Mouse (Mus musculus): Measurements from ENCODE around the gene Atg14. TPM values are rescaled to one million over a fixed set of nuclear protein-coding genes. Genes with fewer than 3 reads are reported as not detected.

Atg14 gene
- polyA plus RNA-seq, 1 experiment from 2014 or later: 8.0 TPM

DNA sequence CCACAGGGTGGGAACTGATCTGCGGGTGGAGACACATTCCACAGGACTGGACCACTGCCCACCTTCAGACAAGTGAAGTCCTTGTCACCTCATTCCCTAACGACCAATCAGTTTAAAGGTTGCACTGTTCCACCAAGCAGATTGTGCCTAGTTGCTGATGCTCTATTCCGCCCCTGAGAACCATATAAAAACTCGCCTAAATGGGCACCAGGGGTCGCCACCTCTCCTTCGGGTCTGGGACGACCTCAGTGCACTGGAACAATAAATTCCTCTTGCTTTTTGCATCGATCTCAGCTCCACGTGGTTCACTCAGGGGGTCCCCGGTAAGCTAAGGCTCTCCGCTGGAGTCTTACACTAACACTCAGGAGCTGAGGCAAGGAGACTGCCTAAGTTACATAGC is 4.3 kb upstream of the Atg14 start:
- H3K27me3 ChIP-seq (replicated peaks): peaks cover 3% of the 10 kb centered on the region; the same call in 1 of the 2 replicates
- H3K36me3 ChIP-seq: no peaks in the 10 kb centered on the region
- no peak overlapping the region for H3K4me2 ChIP-seq
- no peak overlapping the region for H3K9ac ChIP-seq
- no peak overlapping the region for H3K27ac ChIP-seq
- WGBS (ENCODE audit: insufficient replicate concordance): 61% methylated on average over 11 of the region's 11 CpGs
- H3K4me1 ChIP-seq: no peaks in the 10 kb centered on the region
- no peak overlapping the region for H3K4me3 ChIP-seq
- H3K9me3 ChIP-seq (replicated peaks): no peaks in the 10 kb centered on the region
- ATAC-seq: no peak

- WGBS (ENCODE audit: insufficient replicate concordance): 60% methylated on average over 4 of the region's 4 CpGs
These were observed 2.3 kb upstream of the Atg14 start for GRCm38 (mm10) chr14:47572707-47573106.

GRCm38 (mm10) chr14:47567962-47568652 is 2.3 kb downstream of the Atg14 start:
- peak overlapping the region; percentile 50 for H3K27ac ChIP-seq
- under 1% methylated on average over 46 of the region's 46 CpGs for WGBS (ENCODE audit: insufficient replicate concordance)

More at GRCm38 (mm10) chr14:47572707-47573106, 2.3 kb upstream of the Atg14 start:
- Histone ChIP-seq H3K36me3 (no peaks in the 10 kb centered on the region), H3K9me3 (replicated peaks) (no peaks in the 10 kb centered on the region), H3K27ac (no peak overlapping the region), H3K4me3 (no peak overlapping the region), H3K4me1 (peaks cover 11% of the 10 kb centered on the region), H3K4me2 (no peak overlapping the region), H3K27me3 (replicated peaks) (peaks cover 3% of the 10 kb centered on the region; the same call in 1 of the 2 replicates), H3K9ac (no peak overlapping the region)
- ATAC-seq: no peak

DNA sequence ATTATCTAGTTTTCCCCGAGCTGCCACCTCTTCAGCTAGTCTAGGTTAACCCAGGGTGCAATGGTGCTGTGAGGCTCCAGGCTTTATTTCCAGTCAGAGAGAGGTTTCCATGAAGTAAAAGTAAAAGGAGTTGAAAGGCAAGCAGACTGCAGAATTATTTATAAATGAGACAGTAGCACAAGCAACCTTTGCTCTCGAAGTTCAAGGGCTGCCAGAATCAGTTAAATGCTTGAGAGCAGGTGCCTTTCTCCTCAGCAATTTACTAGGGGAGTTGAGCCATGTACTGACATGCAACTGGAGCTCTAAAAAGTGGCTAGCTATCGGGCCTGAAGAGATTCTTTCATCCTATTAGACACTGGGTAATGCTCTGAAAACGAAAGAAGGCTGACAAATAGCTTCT is 7.3 kb downstream of the Atg14 start:
- ATAC-seq: no peak
- Histone ChIP-seq H3K27me3 (replicated peaks) (no peaks in the 10 kb centered on the region), H3K9ac (no peak overlapping the region), H3K4me3 (no peak overlapping the region), H3K4me1 (peaks cover 13% of the 10 kb centered on the region), H3K36me3 (peaks cover 15% of the 10 kb centered on the region), H3K4me2 (no peak overlapping the region), H3K9me3 (replicated peaks) (no peaks in the 10 kb centered on the region), H3K27ac (no peak overlapping the region)
- 60% methylated on average over 4 of the region's 4 CpGs for WGBS (ENCODE audit: insufficient replicate concordance)

More at GRCm38 (mm10) chr14:47567962-47568652, 2.3 kb downstream of the Atg14 start:
- peak overlapping the region; percentile 78 for H3K9ac ChIP-seq
- peak overlapping the region; percentile 87 for H3K4me2 ChIP-seq
- H3K9me3 ChIP-seq (replicated peaks): no peaks in the 10 kb centered on the region
- H3K27me3 ChIP-seq (replicated peaks): no peaks in the 10 kb centered on the region
- peak; percentile 98 for ATAC-seq
- H3K4me3 ChIP-seq: peak overlapping the region; percentile 82
- peaks cover 22% of the 10 kb centered on the region for H3K4me1 ChIP-seq
- no peaks in the 10 kb centered on the region for H3K36me3 ChIP-seq

DNA sequence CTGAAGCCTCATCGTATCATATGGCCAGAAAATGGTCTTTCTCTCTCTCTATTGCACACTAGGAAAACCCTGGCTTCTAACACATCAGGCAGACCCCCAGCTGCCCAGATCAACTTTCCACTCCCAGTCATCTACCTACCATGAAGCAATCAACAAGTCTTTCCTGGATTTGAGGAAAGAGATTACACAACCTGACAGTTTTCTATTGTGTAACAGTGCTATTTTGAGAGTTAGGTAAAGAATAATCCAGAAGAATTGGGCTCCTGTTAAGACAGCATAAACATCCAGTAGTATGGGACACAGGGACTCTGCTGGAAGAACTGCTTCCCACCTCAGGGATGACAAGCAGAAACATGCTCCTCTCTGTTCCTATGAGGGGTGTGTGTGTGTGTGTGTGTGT is 7.9 kb downstream of the Atg14 start:
- ATAC-seq: no peak
- H3K27ac ChIP-seq: no peak overlapping the region

DNA sequence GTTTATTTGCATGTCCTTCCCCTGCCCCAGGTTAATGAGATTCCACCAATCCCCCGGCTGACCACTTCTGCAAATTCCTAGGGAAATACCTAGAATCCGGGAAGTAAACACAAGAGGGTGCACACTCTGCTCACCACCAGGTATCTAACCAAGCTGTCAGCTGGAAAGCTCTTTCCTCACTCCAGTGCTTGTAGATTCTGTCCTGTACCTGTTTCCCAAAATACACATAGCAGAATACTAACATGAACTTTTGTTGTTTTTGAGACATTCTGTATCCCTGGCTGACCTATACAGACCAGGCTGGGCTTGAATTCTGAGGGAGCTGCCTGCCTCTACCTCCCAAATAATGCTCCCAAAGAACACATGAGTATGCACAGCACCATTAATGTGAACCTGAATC is 9.7 kb downstream of the Atg14 start:
- no peak overlapping the region for H3K9ac ChIP-seq
- peaks cover 33% of the 10 kb centered on the region for H3K36me3 ChIP-seq
- 0 out of 2 replicates have a peak, but pooled peaks cover 1% of the 10 kb centered on the region for H3K4me1 ChIP-seq
- no peaks in the 10 kb centered on the region for H3K27me3 ChIP-seq (replicated peaks)
- no peak for ATAC-seq
- WGBS (ENCODE audit: insufficient replicate concordance): 67% methylated on average over 2 of the region's 2 CpGs
- no peak overlapping the region for H3K27ac ChIP-seq
- H3K4me2 ChIP-seq: no peak overlapping the region
- H3K4me3 ChIP-seq: no peak overlapping the region
- H3K9me3 ChIP-seq (replicated peaks): no peaks in the 10 kb centered on the region

More for the DNA sequence above, 7.9 kb downstream of the Atg14 start:
- peaks cover 9% of the 10 kb centered on the region for H3K4me1 ChIP-seq
- no peaks in the 10 kb centered on the region for H3K9me3 ChIP-seq (replicated peaks)
- H3K4me3 ChIP-seq: no peak overlapping the region
- peaks cover 20% of the 10 kb centered on the region for H3K36me3 ChIP-seq
- H3K4me2 ChIP-seq: no peak overlapping the region
- H3K9ac ChIP-seq: no peak overlapping the region
- no peaks in the 10 kb centered on the region for H3K27me3 ChIP-seq (replicated peaks)
- whole genome bisulfite sequencing (ENCODE audit: insufficient replicate concordance): 85% methylated on average over 1 of the region's 1 CpGs

GRCm38 (mm10) chr14:47555225-47555624 is 15.2 kb downstream of the Atg14 start:
- Histone ChIP-seq H3K27ac (no peak overlapping the region), H3K4me2 (no peak overlapping the region), H3K9ac (no peak overlapping the region), H3K4me1 (peaks cover 6% of the 10 kb centered on the region; the same call in 1 of the 2 replicates), H3K9me3 (replicated peaks) (no peaks in the 10 kb centered on the region), H3K4me3 (no peak overlapping the region), H3K36me3 (peaks cover 72% of the 10 kb centered on the region), H3K27me3 (replicated peaks) (no peaks in the 10 kb centered on the region)
- 84% methylated on average over 5 of the region's 5 CpGs for WGBS (ENCODE audit: insufficient replicate concordance)
- ATAC-seq: no peak

DNA sequence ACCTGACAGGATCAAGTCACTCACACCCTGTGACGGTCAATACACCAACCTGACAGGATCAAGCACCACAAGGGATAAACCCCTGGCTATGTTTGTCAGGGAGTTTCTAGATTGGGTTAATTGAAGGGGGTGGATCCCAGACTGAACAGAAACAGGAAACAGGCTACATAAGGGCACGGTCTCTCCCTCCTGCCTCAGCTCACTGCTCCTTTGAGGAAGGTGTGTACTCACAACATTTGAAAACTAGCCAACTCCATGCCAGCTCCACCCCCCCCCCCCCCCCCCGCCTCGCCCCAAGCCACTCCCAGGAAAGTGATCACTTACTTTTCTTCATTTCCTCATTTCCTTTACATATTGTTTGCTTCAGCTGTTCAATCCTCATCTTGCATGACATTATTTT is 16.2 kb downstream of the Atg14 start:
- H3K9me3 ChIP-seq (replicated peaks): no peaks in the 10 kb centered on the region
- H3K4me1 ChIP-seq: peaks cover 6% of the 10 kb centered on the region; the same call in 1 of the 2 replicates
- H3K36me3 ChIP-seq: peaks cover 72% of the 10 kb centered on the region
- 73% methylated on average over 3 of the region's 4 CpGs for WGBS (ENCODE audit: insufficient replicate concordance)
- no peak overlapping the region for H3K4me2 ChIP-seq
- no peak overlapping the region for H3K27ac ChIP-seq
- no peaks in the 10 kb centered on the region for H3K27me3 ChIP-seq (replicated peaks)
- ATAC-seq: no peak
- H3K9ac ChIP-seq: no peak overlapping the region
- H3K4me3 ChIP-seq: no peak overlapping the region

DNA sequence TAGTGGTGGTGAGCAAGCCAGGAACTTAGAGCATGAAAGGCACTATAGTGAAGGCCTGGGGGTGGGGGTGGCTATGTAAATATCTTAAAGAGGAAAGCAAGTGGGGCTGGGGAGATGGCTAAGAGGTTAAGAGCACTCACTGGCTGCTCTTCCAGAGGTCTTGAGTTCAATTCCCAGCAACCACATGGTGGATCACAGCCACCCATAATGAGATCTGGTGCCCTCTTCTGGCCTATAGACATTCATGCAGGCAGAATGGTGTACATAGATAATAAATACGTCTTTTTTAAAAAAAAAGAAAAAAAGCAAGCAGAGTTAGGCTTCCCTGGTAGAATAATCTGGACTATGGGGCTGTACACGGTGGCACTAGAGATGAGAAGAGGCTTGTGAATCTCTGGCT is 17.1 kb downstream of the Atg14 start:
- Histone ChIP-seq H3K4me1 (peaks cover 6% of the 10 kb centered on the region; the same call in 1 of the 2 replicates), H3K36me3 (peaks cover 75% of the 10 kb centered on the region), H3K27me3 (replicated peaks) (no peaks in the 10 kb centered on the region), H3K27ac (no peak overlapping the region), H3K4me3 (no peak overlapping the region), H3K4me2 (no peak overlapping the region), H3K9me3 (replicated peaks) (no peaks in the 10 kb centered on the region), H3K9ac (no peak overlapping the region)
- 77% methylated on average over 2 of the region's 2 CpGs for WGBS (ENCODE audit: insufficient replicate concordance)
- ATAC-seq: no peak

DNA sequence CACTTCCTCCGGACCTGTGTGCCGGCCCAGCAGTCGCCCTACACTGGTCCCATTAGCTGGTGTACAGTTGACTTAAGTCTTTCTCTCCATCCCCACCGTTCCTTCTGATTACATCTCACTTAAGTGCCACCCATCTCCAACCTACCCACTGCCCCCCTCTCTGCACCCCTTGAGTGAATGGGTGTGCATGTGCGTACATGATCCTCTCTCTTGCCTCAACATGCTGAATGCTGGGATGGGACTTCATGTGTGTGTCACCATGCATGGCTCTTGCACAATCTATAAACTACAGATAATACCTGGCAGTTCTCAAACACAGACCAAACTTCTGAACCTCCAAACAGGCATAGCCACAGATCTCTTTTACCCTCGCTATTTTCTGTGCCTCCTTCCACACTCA is 18.8 kb downstream of the Atg14 start:
- no peak overlapping the region for H3K9ac ChIP-seq
- 81% methylated on average over 6 of the region's 6 CpGs for WGBS (ENCODE audit: insufficient replicate concordance)
- no peak overlapping the region for H3K27ac ChIP-seq
- peaks cover 10% of the 10 kb centered on the region; the same call in 1 of the 2 replicates for H3K4me1 ChIP-seq
- ATAC-seq: no peak; the same call in 1 of the 2 replicates
- no peak overlapping the region for H3K4me3 ChIP-seq
- no peaks in the 10 kb centered on the region for H3K9me3 ChIP-seq (replicated peaks)
- peaks cover 81% of the 10 kb centered on the region for H3K36me3 ChIP-seq
- no peaks in the 10 kb centered on the region for H3K27me3 ChIP-seq (replicated peaks)
- H3K4me2 ChIP-seq: no peak overlapping the region

DNA sequence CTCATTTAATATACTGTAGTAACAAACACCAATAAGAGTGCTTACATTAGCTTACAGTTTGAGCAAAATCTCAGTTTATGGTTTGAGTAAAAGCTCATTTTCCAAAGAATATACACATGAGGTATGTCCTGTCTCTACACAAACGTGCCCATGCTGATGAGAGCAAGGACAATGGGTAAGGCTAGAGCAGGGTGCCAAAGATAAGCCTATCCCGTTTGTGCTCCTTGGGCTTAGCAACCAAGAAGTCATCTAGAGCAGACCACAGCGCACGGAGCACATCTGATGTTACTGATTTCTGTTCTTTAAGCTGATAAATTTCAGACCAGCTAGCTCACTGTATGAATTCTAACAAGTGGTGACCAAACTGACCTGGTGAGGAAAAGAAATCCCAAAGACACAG is 25.6 kb downstream of the Atg14 start:
- Histone ChIP-seq H3K9me3 (replicated peaks) (no peaks in the 10 kb centered on the region), H3K36me3 (peaks cover 84% of the 10 kb centered on the region), H3K9ac (peak overlapping the region; percentile 24; the same call in 1 of the 2 replicates), H3K27me3 (replicated peaks) (no peaks in the 10 kb centered on the region), H3K4me1 (peaks cover 35% of the 10 kb centered on the region), H3K27ac (peak overlapping the region; percentile 77), H3K4me3 (no peak overlapping the region), H3K4me2 (peak overlapping the region; percentile 40)
- peak; percentile 64 for ATAC-seq
- WGBS (ENCODE audit: insufficient replicate concordance): 49% methylated on average over 4 of the region's 4 CpGs

GRCm38 (mm10) chr14:47544286-47544685 is 26.2 kb downstream of the Atg14 start:
- Histone ChIP-seq H3K4me1 (peaks cover 35% of the 10 kb centered on the region), H3K4me3 (no peak overlapping the region), H3K27me3 (replicated peaks) (no peaks in the 10 kb centered on the region), H3K36me3 (peaks cover 80% of the 10 kb centered on the region), H3K9me3 (replicated peaks) (no peaks in the 10 kb centered on the region), H3K9ac (peak overlapping the region; percentile 24; the same call in 1 of the 2 replicates), H3K27ac (peak overlapping the region; percentile 77), H3K4me2 (peak overlapping the region; percentile 40)
- WGBS (ENCODE audit: insufficient replicate concordance): 31% methylated on average over 5 of the region's 5 CpGs
- ATAC-seq: peak; percentile 73

All from liver, embryonic 12.5 days (tissue).